Mouse (Mus musculus) kidney, embryonic 14.5 days (tissue): ENCODE measurements around the gene Sugt1. TPM values are rescaled to one million over a fixed set of nuclear protein-coding genes. Genes with fewer than 3 reads are reported as not detected.

ENCODE experiments used
- ATAC-seq: fragments of 200-750 bp; cut with Nextera tagmentation; 2 replicates; pipeline ENCODE4 v1.8.0; 2017; ENCODE audit warnings: moderate number of reproducible peaks, mild to moderate bottlenecking, moderate TSS enrichment, moderate library complexity; ENCODE audit not compliant: low FRiP score, low TSS enrichment
- H3K27ac ChIP-seq: fragments of 300-500 bp; sonication (generic); 2 replicates; pipeline ENCODE4 v1.5.1; 2014; ENCODE audit warnings: low read depth, mild to moderate bottlenecking, low read length, moderate library complexity, mixed read lengths
- H3K27me3 ChIP-seq: fragments of 300-500 bp; sonication (generic); 2 replicates; pipeline ENCODE4 v1.6.1; 2014; ENCODE audit warnings: mild to moderate bottlenecking, low read length; ENCODE audit not compliant: control insufficient read depth, insufficient read depth
- H3K36me3 ChIP-seq: fragments of 300-500 bp; sonication (generic); 2 replicates; pipeline ENCODE4 v1.6.1; 2014; ENCODE audit warnings: low read length, mixed read lengths; ENCODE audit not compliant: control insufficient read depth, insufficient read depth
- H3K4me1 ChIP-seq: fragments of 300-500 bp; sonication (generic); 2 replicates; pipeline ENCODE4 v1.6.1; 2014; ENCODE audit warnings: low read length, mixed read lengths; ENCODE audit not compliant: control insufficient read depth, insufficient read depth
- H3K4me2 ChIP-seq: fragments of 300-500 bp; sonication (generic); replicated peaks from 2 replicates; pipeline ENCODE4 v1.6.1; 2014; ENCODE audit warnings: low read depth, mild to moderate bottlenecking, low read length
- H3K4me3 ChIP-seq: fragments of 300-500 bp; sonication (generic); 2 replicates; pipeline ENCODE4 v1.5.1; 2014; ENCODE audit warnings: mild to moderate bottlenecking, low read length
- H3K9ac ChIP-seq: fragments of 300-500 bp; sonication (generic); 2 replicates; pipeline ENCODE4 v1.6.1; 2014; ENCODE audit warnings: low read depth, mild to moderate bottlenecking, low read length, moderate library complexity
- H3K9me3 ChIP-seq: fragments of 300-500 bp; sonication (generic); 2 replicates; pipeline ENCODE4 v1.6.1; 2016; ENCODE audit warnings: low read length; ENCODE audit not compliant: control insufficient read depth
- WGBS: fragments of 180-500 bp; shearing (Covaris S2); extraction: QIAGEN DNeasy Blood & Tissue Kit; methylation state at CpG from one replicate; pipeline ENCODE4 v1.1.7; 2014; 5-methylcytosine and 5-hydroxymethylcytosine counted together
- polyA plus RNA-seq: library from polyadenylated mRNA; unstranded; fragments of >200 nt; fragmentation: Nextera tagmentation; extraction: Ambion mirVana; gene quantifications from 2 replicates; pipeline ENCODE4 v1.2.1, GENCODE M21; 2014

The Sugt1 gene
- polyA plus RNA-seq, 1 experiment from 2014 or later = 135 TPM

GRCm38 (mm10) chr14:79573482-79574191 is 13.9 kb upstream of the Sugt1 start:
- Histone ChIP-seq H3K27me3 (no peaks in the 10 kb centered on the region), H3K4me2 (no peak overlapping the region), H3K27ac (no peak overlapping the region), H3K4me3 (no peak overlapping the region), H3K36me3 (peaks cover 15% of the 10 kb centered on the region; the same call in 1 of the 2 replicates), H3K9me3 (no peaks in the 10 kb centered on the region), H3K9ac (no peak overlapping the region), H3K4me1 (no peaks in the 10 kb centered on the region)
- WGBS = 86% methylated on average over 13 of the region's 13 CpGs
- ATAC-seq = no peak

GRCm38 (mm10) chr14:79574361-79574760 is 13.1 kb upstream of the Sugt1 start:
- 96% methylated on average over 1 of the region's 1 CpGs for WGBS
- no peak overlapping the region for H3K4me2 ChIP-seq
- H3K9ac ChIP-seq = no peak overlapping the region
- H3K36me3 ChIP-seq = peaks cover 12% of the 10 kb centered on the region; the same call in 1 of the 2 replicates
- ATAC-seq = no peak
- H3K9me3 ChIP-seq = no peaks in the 10 kb centered on the region
- H3K27ac ChIP-seq = no peak overlapping the region
- H3K4me3 ChIP-seq = no peak overlapping the region
- no peaks in the 10 kb centered on the region for H3K27me3 ChIP-seq
- no peaks in the 10 kb centered on the region for H3K4me1 ChIP-seq

- Histone ChIP-seq H3K27me3 (no peaks in the 10 kb centered on the region), H3K27ac (no peak overlapping the region), H3K9ac (no peak overlapping the region), H3K4me3 (no peak overlapping the region), H3K4me1 (peaks cover 6% of the 10 kb centered on the region), H3K4me2 (no peak overlapping the region), H3K36me3 (peaks cover 5% of the 10 kb centered on the region; the same call in 1 of the 2 replicates), H3K9me3 (no peaks in the 10 kb centered on the region)
- no peak for ATAC-seq
- WGBS = 90% methylated on average over 5 of the region's 5 CpGs
Measured at GRCm38 (mm10) chr14:79583526-79584245, 3.8 kb upstream of the Sugt1 start.

GRCm38 (mm10) chr14:79586499-79587138 is 872 bp upstream of the Sugt1 start:
- Histone ChIP-seq H3K4me3 (peak overlapping the region; percentile 79), H3K4me1 (peaks cover 8% of the 10 kb centered on the region), H3K4me2 (peak overlapping the region; percentile 83), H3K9me3 (no peaks in the 10 kb centered on the region), H3K36me3 (no peaks in the 10 kb centered on the region; the same call in 1 of the 2 replicates), H3K9ac (peak overlapping the region; percentile 71), H3K27me3 (no peaks in the 10 kb centered on the region), H3K27ac (peak overlapping the region; percentile 95)
- ATAC-seq = no peak
- WGBS = 32% methylated on average over 16 of the region's 16 CpGs

GRCm38 (mm10) chr14:79587852-79588229 is 350 bp downstream of the Sugt1 start:
- H3K9me3 ChIP-seq = no peaks in the 10 kb centered on the region
- H3K36me3 ChIP-seq = no peaks in the 10 kb centered on the region; the same call in 1 of the 2 replicates
- peak overlapping the region; percentile 79 for H3K4me3 ChIP-seq
- H3K27ac ChIP-seq = peak overlapping the region; percentile 95
- peaks cover 8% of the 10 kb centered on the region for H3K4me1 ChIP-seq
- peak overlapping the region; percentile 83 for H3K4me2 ChIP-seq
- ATAC-seq = peak; percentile 41
- no peaks in the 10 kb centered on the region for H3K27me3 ChIP-seq
- 2% methylated on average over 9 of the region's 9 CpGs for whole genome bisulfite sequencing
- peak overlapping the region; percentile 71 for H3K9ac ChIP-seq

GRCm38 (mm10) chr14:79588534-79588951 is 1.1 kb downstream of the Sugt1 start:
- WGBS = 87% methylated on average over 9 of the region's 9 CpGs
- H3K4me3 ChIP-seq = peak overlapping the region; percentile 79
- peaks cover 8% of the 10 kb centered on the region for H3K4me1 ChIP-seq
- peak overlapping the region; percentile 71; the same call in 1 of the 2 replicates for H3K9ac ChIP-seq
- no peaks in the 10 kb centered on the region; the same call in 1 of the 2 replicates for H3K36me3 ChIP-seq
- peak overlapping the region; percentile 83 for H3K4me2 ChIP-seq
- H3K27ac ChIP-seq = no peak overlapping the region
- H3K27me3 ChIP-seq = no peaks in the 10 kb centered on the region
- H3K9me3 ChIP-seq = no peaks in the 10 kb centered on the region
- no peak for ATAC-seq

GRCm38 (mm10) chr14:79589401-79589800 is 1.9 kb downstream of the Sugt1 start:
- Histone ChIP-seq H3K27me3 (no peaks in the 10 kb centered on the region), H3K9me3 (no peaks in the 10 kb centered on the region), H3K4me1 (peaks cover 8% of the 10 kb centered on the region), H3K9ac (no peak overlapping the region), H3K4me3 (no peak overlapping the region), H3K36me3 (peaks cover 4% of the 10 kb centered on the region; the same call in 1 of the 2 replicates), H3K27ac (no peak overlapping the region), H3K4me2 (no peak overlapping the region; the same call in 1 of the 2 replicates)
- ATAC-seq = no peak
- WGBS = 93% methylated on average over 6 of the region's 6 CpGs

GRCm38 (mm10) chr14:79590916-79591315 is 3.4 kb downstream of the Sugt1 start:
- WGBS = 95% methylated on average over 8 of the region's 8 CpGs
- ATAC-seq = no peak
- peaks cover 11% of the 10 kb centered on the region for H3K36me3 ChIP-seq

More at GRCm38 (mm10) chr14:79590916-79591315, 3.4 kb downstream of the Sugt1 start:
- H3K9me3 ChIP-seq = no peaks in the 10 kb centered on the region
- no peaks in the 10 kb centered on the region for H3K27me3 ChIP-seq
- H3K4me3 ChIP-seq = no peak overlapping the region
- no peak overlapping the region for H3K27ac ChIP-seq
- H3K9ac ChIP-seq = no peak overlapping the region
- no peak overlapping the region for H3K4me2 ChIP-seq
- H3K4me1 ChIP-seq = peaks cover 8% of the 10 kb centered on the region
